Mouse (Mus musculus): ENCODE measurements at regions not wholly inside any gene's neighbourhood (a gene's known extent, or its start where the extent isn't known, plus 50 kb on each side); places are given as distances from the start of the nearest gene placed in this dataset.

DNA sequence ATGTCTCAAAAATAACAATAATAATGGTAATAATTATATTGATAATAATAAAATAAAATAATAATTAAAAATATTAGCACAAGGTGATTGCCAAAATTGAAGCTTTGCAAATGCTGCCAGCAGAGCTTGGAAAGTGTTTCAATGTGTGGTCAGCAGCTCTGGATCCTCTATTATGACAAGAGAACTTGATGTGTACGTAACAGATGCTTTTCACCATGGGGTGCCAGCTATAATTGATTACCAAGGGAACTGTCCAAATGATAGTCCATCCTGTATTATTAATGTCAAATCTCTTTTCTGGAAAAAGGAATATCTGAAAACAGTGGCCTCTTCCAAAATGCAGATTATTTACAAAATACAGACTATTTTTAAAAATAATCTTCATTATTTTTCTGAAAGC lies 419.2 kb downstream of the Plk2 start:
- TF ChIP-seq CTCF (IDR thresholded peaks at IDR 0.05; ENCODE audit: low read depth) (no peak), EP300 (IDR thresholded peaks at IDR 0.05; ENCODE audit: low read depth) (no peak)
